Mouse (Mus musculus) bone marrow, adult 2 months (tissue): ENCODE measurements around the gene Olfr600.

ENCODE experiments used
- CTCF ChIP-seq: fragments of 200-500 bp; IDR thresholded peaks from 2 replicates; pipeline ENCODE4 v1.5.1; 2011; ENCODE audit warnings: low read length, control low read depth; ENCODE audit not compliant: control insufficient read depth, insufficient read depth
- POLR2A ChIP-seq: fragments of 200-500 bp; IDR thresholded peaks from 2 replicates; pipeline ENCODE4 v1.6.1; 2011; ENCODE audit warnings: low read depth, mild to moderate bottlenecking, control low read depth, low read length, borderline replicate concordance; ENCODE audit not compliant: control insufficient read depth

DNA sequence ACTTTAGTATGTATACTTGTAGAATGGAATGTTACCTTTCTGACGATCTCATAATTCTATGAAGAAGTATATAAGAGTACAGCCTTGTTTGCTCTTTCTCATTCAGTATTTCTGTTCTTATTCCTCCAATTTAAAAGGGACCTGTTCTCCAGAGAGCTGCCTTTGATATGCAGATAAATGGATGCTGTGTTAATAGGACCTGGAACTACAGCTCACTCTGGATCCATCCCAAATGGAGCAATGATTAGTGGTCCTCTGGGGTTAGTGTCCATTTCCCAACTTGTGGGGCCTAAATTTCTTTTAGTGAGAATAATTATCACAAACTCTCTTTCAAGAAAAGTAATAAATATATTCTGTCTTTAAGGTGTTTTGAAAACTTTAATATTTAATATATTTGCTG, 13.1 kb upstream of the Olfr600 start, which contains the start of gene Olfr601:
- no peak for TF ChIP-seq POLR2A
- no peak for TF ChIP-seq CTCF
